Mouse (Mus musculus) forebrain, embryonic 16.5 days (tissue): ENCODE measurements at regions not wholly inside any gene's neighbourhood (a gene's known extent, or its start where the extent isn't known, plus 50 kb on each side); places are given as distances from the start of the nearest gene placed in this dataset.

Source experiments
- ATAC-seq: fragments of 200-750 bp; cut with Nextera tagmentation; 2 replicates; pipeline ENCODE4 v1.8.0; 2017; ENCODE audit warnings: mild to moderate bottlenecking, moderate library complexity
- H3K27ac ChIP-seq: fragments of 300-500 bp; sonication (generic); 2 replicates; pipeline ENCODE4 v1.5.1; 2014; ENCODE audit warnings: low read length, control low read depth
- H3K27me3 ChIP-seq: fragments of 300-500 bp; sonication (generic); replicated peaks from 2 replicates; pipeline ENCODE4 v1.6.1; 2014; ENCODE audit warnings: low read length; ENCODE audit not compliant: control insufficient read depth, insufficient read depth
- H3K36me3 ChIP-seq: fragments of 300-500 bp; sonication (generic); 2 replicates; pipeline ENCODE4 v1.6.1; 2014; ENCODE audit not compliant: control insufficient read depth, insufficient read depth
- H3K4me1 ChIP-seq: fragments of 300-500 bp; sonication (generic); replicated peaks from 2 replicates; pipeline ENCODE4 v1.6.1; 2014; ENCODE audit warnings: low read length; ENCODE audit not compliant: control insufficient read depth, insufficient read depth
- H3K4me2 ChIP-seq: fragments of 300-500 bp; sonication (generic); 2 replicates; pipeline ENCODE4 v1.6.1; 2014; ENCODE audit warnings: mild to moderate bottlenecking, low read length, control low read depth
- H3K4me3 ChIP-seq: fragments of 300-500 bp; sonication (generic); replicated peaks from 2 replicates; pipeline ENCODE4 v1.5.1; 2014; ENCODE audit warnings: mild to moderate bottlenecking, low read length, control low read depth
- H3K9ac ChIP-seq: fragments of 300-500 bp; sonication (generic); replicated peaks from 2 replicates; pipeline ENCODE4 v1.6.1; 2014; ENCODE audit warnings: low read depth, low read length, control low read depth
- H3K9me3 ChIP-seq: fragments of 300-500 bp; sonication (generic); 2 replicates; pipeline ENCODE4 v1.6.1; 2016; ENCODE audit warnings: low read length; ENCODE audit not compliant: control insufficient read depth
- WGBS: fragments of 180-500 bp; shearing (Covaris S2); extraction: QIAGEN DNeasy Blood & Tissue Kit; methylation state at CpG from one replicate; pipeline ENCODE4 v1.1.7; 2014; 5-methylcytosine and 5-hydroxymethylcytosine counted together

DNA sequence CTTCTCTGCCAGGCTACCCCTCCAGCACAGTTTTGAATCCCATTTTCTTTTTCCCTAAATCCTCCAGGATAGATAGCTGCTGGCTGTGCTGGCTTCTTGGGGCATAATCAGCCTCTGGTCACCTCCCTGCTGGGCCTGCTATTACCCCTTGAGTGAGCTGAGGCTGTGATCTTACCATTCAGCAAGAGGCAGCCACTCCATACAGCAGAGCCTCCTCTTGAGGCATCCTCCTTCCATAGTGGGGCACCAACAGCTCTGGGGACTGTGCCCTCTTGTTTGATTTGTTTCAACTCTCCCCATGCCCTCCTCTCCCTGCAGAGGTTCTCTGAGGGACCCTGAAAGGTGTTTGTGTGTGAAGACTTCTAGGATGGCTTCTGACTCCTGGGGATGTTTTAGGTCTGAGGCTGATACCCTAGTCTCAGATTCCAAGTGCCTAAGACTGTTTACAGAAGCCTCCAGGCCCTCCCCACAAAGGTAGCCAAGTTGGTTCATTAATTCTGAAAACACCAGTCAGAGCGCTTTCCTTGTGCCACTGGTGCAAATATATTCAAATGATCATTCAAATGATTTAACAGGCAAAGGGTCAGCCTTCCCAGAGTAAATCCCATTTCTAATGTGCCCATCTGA, 343.9 kb downstream of the Eipr1 start:
- no peak overlapping the region for H3K4me3 ChIP-seq
- peaks cover 24% of the 10 kb centered on the region for H3K4me1 ChIP-seq
- H3K27ac ChIP-seq = peak overlapping the region; percentile 75
- H3K27me3 ChIP-seq = no peaks in the 10 kb centered on the region
- H3K9me3 ChIP-seq = no peaks in the 10 kb centered on the region
- WGBS = 0% methylated on average over 1 of the region's 1 CpGs
- peak overlapping the region; percentile 15; the same call in 1 of the 2 replicates for H3K9ac ChIP-seq
- H3K4me2 ChIP-seq = peak overlapping the region; percentile 40
- ATAC-seq = peak; percentile 47; the same call in 1 of the 2 replicates
- H3K36me3 ChIP-seq = no peaks in the 10 kb centered on the region

DNA sequence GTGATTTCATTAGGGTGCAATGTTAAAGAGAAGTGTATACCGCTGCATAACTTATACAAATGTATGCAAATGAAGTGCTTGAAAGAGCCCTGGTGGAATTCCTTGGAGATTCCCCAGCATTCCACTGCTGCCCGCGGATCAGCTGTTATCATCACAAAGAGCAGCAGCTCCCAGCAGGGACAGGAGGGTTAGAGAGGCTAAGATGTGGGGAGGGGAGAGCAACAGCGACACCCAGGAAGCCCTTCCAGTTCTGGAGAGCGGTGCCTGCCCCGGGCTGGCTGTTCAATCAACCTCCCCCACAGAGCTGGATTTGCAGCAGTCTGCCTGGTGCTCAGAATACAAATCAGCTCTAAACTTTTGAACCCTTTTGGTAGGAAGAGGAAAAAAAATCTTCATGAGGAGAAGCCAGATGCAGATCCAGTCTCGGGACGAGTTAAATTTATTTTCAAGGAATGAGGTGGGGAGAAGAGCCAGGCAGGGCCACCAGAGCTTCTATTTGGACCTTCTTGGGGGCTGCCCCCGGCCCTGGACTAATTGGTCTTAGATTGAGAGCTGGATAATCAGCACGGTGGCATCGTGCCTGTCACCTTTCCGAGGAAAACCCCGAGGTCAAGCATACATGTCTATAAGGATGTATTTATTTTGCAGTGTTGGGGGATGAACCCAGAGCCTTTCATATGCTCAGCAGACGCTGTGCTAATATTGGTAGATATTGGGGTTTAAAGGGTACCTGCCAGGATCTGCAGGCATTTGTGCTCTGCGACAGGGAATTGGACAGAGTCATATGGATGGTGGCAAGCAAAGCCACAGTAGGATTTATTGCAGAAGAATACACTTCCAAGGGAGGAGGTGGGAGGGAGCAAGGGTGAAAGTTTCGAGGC, 344.7 kb downstream of the Eipr1 start:
- ATAC-seq = peak; percentile 94
- 0 out of 2 replicates have a peak overlapping the region, but pooled peaks have one; percentile 22 for H3K9ac ChIP-seq
- peaks cover 24% of the 10 kb centered on the region for H3K4me1 ChIP-seq
- peak overlapping the region; percentile 40 for H3K4me2 ChIP-seq
- no peaks in the 10 kb centered on the region for H3K36me3 ChIP-seq
- no peaks in the 10 kb centered on the region for H3K9me3 ChIP-seq
- no peak overlapping the region for H3K4me3 ChIP-seq
- H3K27ac ChIP-seq = peak overlapping the region; percentile 75
- no peaks in the 10 kb centered on the region for H3K27me3 ChIP-seq
- WGBS = 2% methylated on average over 16 of the region's 16 CpGs

DNA sequence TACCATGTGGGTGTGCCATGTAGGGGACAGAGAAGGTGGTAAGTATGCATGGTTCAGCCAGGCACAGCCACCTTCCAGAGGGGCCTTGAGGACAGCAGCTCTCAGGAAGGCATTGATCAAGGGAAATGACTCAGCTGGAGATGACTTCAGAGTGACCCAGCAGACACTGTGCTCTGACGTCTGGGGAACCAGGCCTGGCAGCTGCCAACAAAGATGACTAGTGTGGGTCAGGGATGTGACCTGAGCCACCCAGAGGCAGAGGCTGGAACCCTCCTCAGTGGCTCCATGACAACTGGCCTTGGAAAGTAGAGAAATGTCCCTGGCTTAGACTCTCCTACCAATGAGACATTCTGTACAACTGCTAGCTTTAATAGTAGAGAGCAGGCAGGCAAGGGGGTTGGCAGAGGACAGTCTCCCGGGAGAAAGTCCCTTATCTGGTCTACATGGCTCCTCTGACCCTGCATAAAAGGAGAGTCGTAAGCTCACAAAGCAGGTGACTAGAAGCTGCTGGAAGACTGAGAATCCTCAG, 348.5 kb downstream of the Eipr1 start:
- ATAC-seq = no peak

DNA sequence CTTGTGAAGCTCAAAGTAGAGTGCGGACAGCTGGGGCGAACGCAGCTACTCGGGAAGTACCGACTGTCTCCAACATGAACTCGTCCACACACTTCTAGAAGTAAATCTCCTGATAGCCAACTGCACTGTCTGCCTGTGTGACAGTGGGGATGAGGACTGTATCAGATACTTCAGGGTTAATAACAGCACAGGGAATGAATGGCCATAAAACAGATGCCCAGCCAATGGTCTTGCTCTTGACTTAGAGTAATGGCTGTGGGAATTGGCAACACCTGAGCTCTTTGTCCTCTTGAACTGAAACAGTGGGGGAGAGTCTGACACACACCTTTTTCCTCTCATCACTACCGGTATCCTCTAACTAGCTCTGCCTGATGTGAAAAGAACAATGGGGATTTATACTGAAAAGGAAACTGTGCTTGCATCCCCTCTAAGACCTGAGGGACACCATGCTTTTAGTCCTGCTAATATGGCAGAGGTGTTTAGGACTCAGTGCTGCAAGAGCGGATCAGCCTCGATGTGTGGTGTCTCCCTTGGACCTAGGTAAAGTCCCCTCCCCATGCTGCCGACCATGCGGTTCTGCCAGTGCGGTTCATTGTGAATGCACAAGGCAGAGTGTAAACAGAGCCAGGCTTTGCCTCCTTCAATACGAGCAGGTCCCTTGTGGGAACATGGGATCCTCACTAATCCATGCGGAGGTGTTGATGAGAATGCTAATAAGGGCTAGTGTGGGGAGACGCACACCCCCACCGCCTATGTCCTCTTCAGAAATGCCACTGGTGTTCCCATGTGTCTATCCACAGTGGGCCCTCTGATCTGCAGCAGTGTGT, 355.5 kb downstream of the Eipr1 start:
- Histone ChIP-seq H3K4me2 (no peak overlapping the region), H3K4me1 (peaks cover 6% of the 10 kb centered on the region), H3K9ac (no peak overlapping the region), H3K27ac (no peak overlapping the region), H3K27me3 (no peaks in the 10 kb centered on the region), H3K36me3 (no peaks in the 10 kb centered on the region), H3K4me3 (no peak overlapping the region), H3K9me3 (no peaks in the 10 kb centered on the region)
- WGBS = 41% methylated on average over 16 of the region's 16 CpGs
- peak; percentile 76 for ATAC-seq

More for the DNA sequence above, 348.5 kb downstream of the Eipr1 start:
- Histone ChIP-seq H3K4me2 (no peak overlapping the region), H3K27ac (no peak overlapping the region), H3K27me3 (no peaks in the 10 kb centered on the region), H3K36me3 (no peaks in the 10 kb centered on the region), H3K4me1 (peaks cover 19% of the 10 kb centered on the region), H3K9ac (no peak overlapping the region), H3K4me3 (no peak overlapping the region), H3K9me3 (no peaks in the 10 kb centered on the region)
- WGBS = 62% methylated on average over 3 of the region's 3 CpGs

DNA sequence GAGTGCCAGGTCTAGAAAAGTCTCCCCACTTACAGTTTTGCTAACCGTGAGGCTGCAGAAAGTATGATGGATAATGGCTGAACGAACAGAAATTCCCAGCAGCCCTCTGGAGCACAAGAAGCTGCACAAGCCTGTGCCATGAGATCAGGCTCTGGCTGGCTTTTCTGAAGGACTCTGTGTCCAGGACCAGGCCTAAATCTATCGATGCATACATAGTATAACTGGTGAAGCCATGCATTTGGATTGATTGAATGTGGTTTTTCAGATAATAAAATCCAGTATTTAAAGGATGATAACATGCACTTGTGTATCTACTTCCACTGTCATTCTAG, 356.1 kb downstream of the Eipr1 start:
- Histone ChIP-seq H3K4me3 (no peak overlapping the region), H3K9me3 (no peaks in the 10 kb centered on the region), H3K27me3 (no peaks in the 10 kb centered on the region), H3K36me3 (no peaks in the 10 kb centered on the region), H3K27ac (no peak overlapping the region), H3K4me1 (peaks cover 6% of the 10 kb centered on the region), H3K9ac (no peak overlapping the region), H3K4me2 (no peak overlapping the region)
- peak; percentile 41 for ATAC-seq
- 39% methylated on average over 3 of the region's 3 CpGs for WGBS

DNA sequence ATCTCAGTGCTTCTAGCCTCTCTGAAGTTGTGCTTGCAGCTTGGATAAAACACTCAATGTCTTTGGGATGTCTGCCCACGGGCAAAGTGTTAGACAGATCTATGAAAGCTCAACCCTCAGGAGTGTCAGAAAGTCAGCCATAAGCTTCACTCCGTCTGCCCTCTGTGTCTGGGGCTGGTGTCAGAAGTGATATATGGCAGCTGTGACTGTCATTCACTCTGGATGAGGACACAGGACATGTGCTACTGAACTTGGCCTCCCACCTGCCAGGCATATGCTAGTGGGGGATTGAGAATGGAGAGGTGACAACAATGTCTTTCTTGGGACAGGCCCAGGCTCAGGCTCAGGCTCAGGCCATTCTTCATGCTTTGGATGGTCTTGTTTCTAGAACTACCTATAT, 366.7 kb downstream of the Eipr1 start:
- no peaks in the 10 kb centered on the region for H3K9me3 ChIP-seq
- peaks cover 12% of the 10 kb centered on the region for H3K4me1 ChIP-seq
- WGBS = 78% methylated on average over 2 of the region's 2 CpGs
- no peak overlapping the region for H3K9ac ChIP-seq
- no peak overlapping the region for H3K27ac ChIP-seq
- no peaks in the 10 kb centered on the region for H3K27me3 ChIP-seq
- H3K36me3 ChIP-seq = no peaks in the 10 kb centered on the region
- H3K4me3 ChIP-seq = no peak overlapping the region
- ATAC-seq = no peak
- H3K4me2 ChIP-seq = no peak overlapping the region

DNA sequence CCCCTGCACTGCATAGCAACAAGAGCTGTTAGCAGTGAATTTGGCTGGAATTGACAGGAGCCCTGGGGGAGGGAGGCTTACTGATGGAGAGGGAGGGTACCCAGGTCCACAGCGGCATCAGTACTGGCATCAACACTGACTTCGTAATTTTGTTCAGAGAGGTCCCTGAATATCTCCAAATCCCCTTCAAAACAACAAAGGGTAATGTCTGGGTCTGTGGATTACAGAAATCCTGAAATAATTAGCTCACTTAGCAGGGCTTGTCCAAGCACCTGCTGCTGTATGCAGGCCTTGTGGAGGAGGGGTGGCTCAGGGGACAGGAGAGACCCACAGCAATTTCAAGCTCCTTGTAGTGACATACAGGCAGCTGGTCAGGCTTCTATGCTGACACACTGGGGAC, 369.6 kb downstream of the Eipr1 start:
- WGBS = 5% methylated on average over 2 of the region's 2 CpGs
- H3K4me1 ChIP-seq = peaks cover 21% of the 10 kb centered on the region

DNA sequence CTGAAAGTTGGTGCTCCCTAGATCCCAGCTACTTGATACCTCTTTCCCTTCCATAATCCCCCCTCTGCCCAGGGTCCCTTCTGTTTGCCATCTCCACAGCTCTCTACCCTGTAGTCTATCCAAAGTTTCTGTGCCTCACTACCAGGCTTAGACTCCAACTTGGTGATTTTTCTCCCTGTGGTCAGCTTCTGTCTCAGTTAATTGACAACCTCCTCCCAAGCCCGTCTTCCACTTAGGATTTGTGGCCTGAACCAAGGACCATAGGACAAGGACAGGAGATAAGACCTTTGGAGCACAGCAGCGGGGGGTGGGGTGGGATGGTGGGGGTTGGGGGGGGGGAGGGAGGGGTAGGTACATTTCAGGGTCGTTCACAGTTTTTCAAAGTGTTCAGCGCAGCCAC, 371.3 kb downstream of the Eipr1 start:
- H3K9me3 ChIP-seq = no peaks in the 10 kb centered on the region
- no peak overlapping the region for H3K4me3 ChIP-seq
- H3K36me3 ChIP-seq = no peaks in the 10 kb centered on the region
- H3K27ac ChIP-seq = no peak overlapping the region
- WGBS = 84% methylated on average over 4 of the region's 4 CpGs
- H3K27me3 ChIP-seq = no peaks in the 10 kb centered on the region
- peaks cover 21% of the 10 kb centered on the region for H3K4me1 ChIP-seq
- no peak overlapping the region for H3K4me2 ChIP-seq
- no peak for ATAC-seq
- no peak overlapping the region for H3K9ac ChIP-seq

More for the DNA sequence above, 369.6 kb downstream of the Eipr1 start:
- ATAC-seq = peak; percentile 84
- H3K36me3 ChIP-seq = no peaks in the 10 kb centered on the region
- no peak overlapping the region for H3K4me2 ChIP-seq
- no peak overlapping the region for H3K9ac ChIP-seq
- H3K27me3 ChIP-seq = no peaks in the 10 kb centered on the region
- no peak overlapping the region for H3K4me3 ChIP-seq
- H3K9me3 ChIP-seq = no peaks in the 10 kb centered on the region
- H3K27ac ChIP-seq = no peak overlapping the region; the same call in 1 of the 2 replicates
